Mouse (Mus musculus) heart, adult 2 months (tissue): ENCODE data around the gene Vgf.

Source experiments
- CTCF ChIP-seq: fragments of 200-600 bp; IDR thresholded peaks from 2 replicates; pipeline ENCODE4 v1.8.1; 2022; ENCODE audit warnings: antibody characterized with exemption, mild to moderate bottlenecking, moderate library complexity
- POLR2A ChIP-seq: fragments of 200-500 bp; IDR thresholded peaks from 2 replicates; pipeline ENCODE4 v1.6.1; 2011; ENCODE audit warnings: mild to moderate bottlenecking, low read depth, low read length, control low read depth; ENCODE audit not compliant: insufficient read depth

- TF ChIP-seq POLR2A (no peak), CTCF (no peak)
These were observed 15.2 kb downstream of the Vgf start for GRCm38 (mm10) chr5:137041442-137041841.
